Mouse (Mus musculus) thymus, adult 2 months (tissue): ENCODE data around the gene Hsp90aa1. TPM values are rescaled to one million over a fixed set of nuclear protein-coding genes. Genes with fewer than 3 reads are reported as not detected.

Source experiments
- DNase-seq: peaks from one replicate; pipeline ENCODE4 v3.0.0; 2021
- H3K27ac ChIP-seq: fragments of 200-500 bp; 2 replicates; pipeline ENCODE4 v1.5.1; 2012; ENCODE audit warnings: low read length, control low read depth; ENCODE audit not compliant: control insufficient read depth, insufficient read depth
- H3K27me3 ChIP-seq: fragments of 200-500 bp; 2 replicates; pipeline ENCODE4 v1.6.1; 2012; ENCODE audit warnings: mild to moderate bottlenecking, low read length, moderate library complexity, mixed read lengths; ENCODE audit not compliant: control insufficient read depth, insufficient read depth
- H3K36me3 ChIP-seq: fragments of 200-500 bp; 2 replicates; pipeline ENCODE4 v1.6.1; 2012; ENCODE audit warnings: mild to moderate bottlenecking, low read length, moderate library complexity; ENCODE audit not compliant: control insufficient read depth, insufficient read depth
- H3K4me1 ChIP-seq: fragments of 200-500 bp; replicated peaks from 2 replicates; pipeline ENCODE4 v1.6.1; 2012; ENCODE audit warnings: low read length; ENCODE audit not compliant: control insufficient read depth, insufficient read depth
- H3K4me3 ChIP-seq: fragments of 200-500 bp; 2 replicates; pipeline ENCODE4 v1.5.1; 2012; ENCODE audit warnings: mild to moderate bottlenecking, low read length, control low read depth, moderate library complexity; ENCODE audit not compliant: control insufficient read depth, insufficient read depth
- CTCF ChIP-seq: fragments of 200-500 bp; IDR thresholded peaks from 2 replicates; pipeline ENCODE4 v1.5.1; 2012; ENCODE audit warnings: mild to moderate bottlenecking, control low read depth, low read length, moderate library complexity, borderline replicate concordance; ENCODE audit not compliant: control insufficient read depth, poor library complexity, insufficient read depth; ENCODE audit errors: extremely low read depth
- POLR2A ChIP-seq: fragments of 200-500 bp; IDR thresholded peaks from 2 replicates; pipeline ENCODE4 v1.6.1; 2012; ENCODE audit warnings: mild to moderate bottlenecking, low read length, control low read depth, moderate library complexity; ENCODE audit not compliant: control insufficient read depth, poor library complexity, insufficient read depth; ENCODE audit errors: extremely low read depth
- WGBS: fragments of 180-500 bp; shearing (Covaris S2); methylation state at CpG from one replicate; pipeline ENCODE4 v1.1.7; 2018; 5-methylcytosine and 5-hydroxymethylcytosine counted together
- polyA plus RNA-seq: library from polyadenylated mRNA; depleted of rRNA; stranded (reverse); fragments of >200 nt; gene quantifications from 2 replicates; pipeline ENCODE4 v1.2.3, GENCODE M21; 2012; rRNA removed

The Hsp90aa1 gene
- polyA plus RNA-seq, 1 experiment = 181 TPM

GRCm38 (mm10) chr12:110651464-110651863 is 51.1 kb downstream of the Hsp90aa1 start:
- H3K27ac ChIP-seq = no peak overlapping the region
- 98% methylated on average over 17 of the region's 17 CpGs for WGBS
- DNase-seq = no peak
- H3K4me3 ChIP-seq = no peak overlapping the region
- TF ChIP-seq POLR2A (no peak), CTCF (no peak)
- H3K27me3 ChIP-seq = no peaks in the 10 kb centered on the region
- peaks cover 89% of the 10 kb centered on the region for H3K36me3 ChIP-seq
- H3K4me1 ChIP-seq = no peaks in the 10 kb centered on the region

- 96% methylated on average over 8 of the region's 8 CpGs for WGBS
- peaks cover 87% of the 10 kb centered on the region for H3K36me3 ChIP-seq
Measured at GRCm38 (mm10) chr12:110650241-110650641, 52.3 kb downstream of the Hsp90aa1 start.

More at GRCm38 (mm10) chr12:110650241-110650641, 52.3 kb downstream of the Hsp90aa1 start:
- no peak overlapping the region for H3K27ac ChIP-seq
- no peak overlapping the region for H3K4me3 ChIP-seq
- TF ChIP-seq CTCF = no peak
- no peak for TF ChIP-seq POLR2A
- no peaks in the 10 kb centered on the region for H3K4me1 ChIP-seq
- DNase-seq = no peak
- no peaks in the 10 kb centered on the region for H3K27me3 ChIP-seq

Other genes with a start within 250 kb of the Hsp90aa1 start
- gene Dync1h1, start 101.3 kb downstream of the Hsp90aa1 start, polyA plus RNA-seq = 332 and 341 TPM in 2 replicates
- 0.16 TPM in 1 of 2 replicates, not detected in the other for gene 1700001K19Rik, start 20.1 kb downstream of the Hsp90aa1 start, polyA plus RNA-seq
- 29.9 and 31.7 TPM in 2 replicates for gene Wdr20, start 35.2 kb upstream of the Hsp90aa1 start, polyA plus RNA-seq
- 0.65 and 1.4 TPM in 2 replicates for gene Mok, start 138.2 kb upstream of the Hsp90aa1 start, polyA plus RNA-seq
- 4.2 and 5.5 TPM in 2 replicates for gene Zfp839, start 147.5 kb upstream of the Hsp90aa1 start, polyA plus RNA-seq
- 52.0 and 53.7 TPM in 2 replicates for gene Cinp, start 186.4 kb upstream of the Hsp90aa1 start, polyA plus RNA-seq
- 9.3 and 9.6 TPM in 2 replicates for gene Tecpr2, start 186.5 kb upstream of the Hsp90aa1 start, polyA plus RNA-seq